Mouse (Mus musculus) ovary, adult 10 weeks (tissue): ENCODE results near the gene Rpp14. TPM values are rescaled to one million over a fixed set of nuclear protein-coding genes. Genes with fewer than 3 reads are reported as not detected.

Source experiments
- polyA plus RNA-seq: library from polyadenylated mRNA; stranded (reverse); fragments of 350-450 nt; fragmentation: Illumina TruSeq; extraction: RNeasy Lipid Tissue Mini Kit (QIAGEN cat#74804); gene quantifications from one replicate; pipeline ENCODE4 v1.2.3, GENCODE M21; 2014

The Rpp14 gene
- 64.5 TPM for polyA plus RNA-seq

DNA sequence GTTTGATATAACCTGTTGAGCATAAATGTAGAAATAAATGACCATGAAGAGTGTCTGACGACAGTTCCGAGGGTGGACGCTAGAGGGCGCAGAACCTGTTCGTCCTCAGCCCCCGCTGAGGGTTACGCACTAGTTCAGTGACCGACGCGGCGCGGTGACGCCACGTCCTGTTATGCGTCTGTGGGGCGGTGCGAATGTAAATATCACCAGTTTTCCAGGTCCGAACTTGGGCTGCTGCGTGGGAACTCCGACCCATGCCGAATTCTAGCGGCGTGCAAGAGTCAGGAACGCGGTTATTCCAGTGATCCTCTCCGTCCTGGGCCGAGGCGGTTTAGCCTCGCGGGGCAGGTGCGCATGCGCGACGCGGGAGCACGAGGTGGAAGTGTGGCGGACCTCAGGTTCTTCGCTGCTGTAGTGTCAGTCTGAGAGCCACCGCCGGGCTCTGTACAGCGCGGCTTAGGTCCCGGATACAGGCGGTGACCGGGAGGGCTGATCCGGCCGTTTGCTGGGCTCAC is at the start of gene Rpp14:
Gene Rpp14, plus strand, starts transcription at position 203 of the 515 bp plus-strand sequence.

DNA sequence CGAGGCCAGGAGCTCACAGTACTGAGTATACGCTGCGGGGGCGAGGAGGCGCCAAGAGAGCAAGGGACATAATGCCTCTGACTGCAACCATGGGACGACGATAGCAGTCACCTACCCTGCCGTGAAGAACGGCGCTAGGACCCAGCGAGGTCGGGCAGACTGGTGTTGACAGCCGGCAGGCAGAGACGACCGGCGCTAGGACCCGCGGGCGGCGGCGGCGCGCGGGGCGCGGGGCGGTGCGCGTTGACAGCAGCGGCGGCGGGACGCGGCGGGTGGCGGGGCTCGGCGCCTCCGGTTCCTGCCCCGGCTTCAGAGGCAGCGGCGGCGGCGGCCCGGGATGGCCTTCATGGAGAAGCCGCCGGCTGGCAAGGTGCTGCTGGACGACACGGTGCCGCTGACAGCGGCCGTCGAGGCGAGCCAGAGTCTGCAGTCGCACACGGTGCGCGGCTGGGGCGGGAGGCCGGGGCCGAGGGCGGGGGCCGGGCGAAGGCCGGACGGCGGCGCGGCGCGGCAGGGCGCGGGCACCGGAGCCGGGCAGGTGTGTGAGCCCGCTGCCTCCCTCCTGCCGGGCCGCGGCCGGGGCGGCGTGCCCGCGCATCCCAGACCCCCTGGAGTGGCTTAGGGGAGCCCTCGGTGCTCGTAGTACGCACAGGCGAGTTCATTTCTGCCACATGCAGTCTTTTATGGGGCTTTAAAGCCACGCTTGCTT is 18.0 kb downstream of the Rpp14 start, which contains the start of gene Pxk:
Gene Pxk, plus strand, starts transcription at position 234 of the 709 bp plus-strand sequence.

Other genes starting within 250 kb of the Rpp14 start
- not detected for gene Gm45521, start 123.1 kb upstream of the Rpp14 start, polyA plus RNA-seq
- gene Dnase1l3, start 85.8 kb upstream of the Rpp14 start, polyA plus RNA-seq: 0.31 TPM
- gene Abhd6, start 77.5 kb upstream of the Rpp14 start, polyA plus RNA-seq: 13.7 TPM
- 32.8 TPM for gene Pxk, start 17.8 kb downstream of the Rpp14 start, polyA plus RNA-seq
- gene Pdhb, start 92.7 kb downstream of the Rpp14 start, polyA plus RNA-seq: 169 TPM
- 28.0 TPM for gene Kctd6, start 133.8 kb downstream of the Rpp14 start, polyA plus RNA-seq
- gene Acox2, start 179.0 kb downstream of the Rpp14 start, polyA plus RNA-seq: 3.2 TPM
- gene Fam107a, start 237.7 kb downstream of the Rpp14 start, polyA plus RNA-seq: 9.0 TPM